Mouse (Mus musculus) midbrain, embryonic 14.5 days (tissue): ENCODE results near the gene Sdc1. TPM values are rescaled to one million over a fixed set of nuclear protein-coding genes. Genes with fewer than 3 reads are reported as not detected.

Experiments
- ATAC-seq: fragments of 200-750 bp; cut with Nextera tagmentation; 2 replicates; pipeline ENCODE4 v1.8.0; 2017; ENCODE audit warnings: moderate number of reproducible peaks, moderate library complexity; ENCODE audit not compliant: low FRiP score, low TSS enrichment
- DNase-seq: peaks from one replicate; pipeline ENCODE4 v3.0.0-alpha.2; 2015
- H3K27ac ChIP-seq: fragments of 300-500 bp; sonication (generic); replicated peaks from 2 replicates; pipeline ENCODE4 v1.5.1; 2014; ENCODE audit warnings: mild to moderate bottlenecking, low read depth, low read length, moderate library complexity
- H3K27me3 ChIP-seq: fragments of 300-500 bp; sonication (generic); 2 replicates; pipeline ENCODE4 v1.6.1; 2014; ENCODE audit warnings: low read length, control low read depth, mixed read lengths; ENCODE audit not compliant: control insufficient read depth, insufficient read depth
- H3K36me3 ChIP-seq: fragments of 300-500 bp; sonication (generic); 2 replicates; pipeline ENCODE4 v1.6.1; 2014; ENCODE audit warnings: low read length, control low read depth; ENCODE audit not compliant: control insufficient read depth, insufficient read depth
- H3K4me1 ChIP-seq: fragments of 300-500 bp; sonication (generic); 2 replicates; pipeline ENCODE4 v1.6.1; 2014; ENCODE audit warnings: mild to moderate bottlenecking, antibody characterized with exemption, low read length, control low read depth; ENCODE audit not compliant: control insufficient read depth, insufficient read depth
- H3K4me2 ChIP-seq: fragments of 300-500 bp; sonication (generic); 2 replicates; pipeline ENCODE4 v1.6.1; 2014; ENCODE audit warnings: mild to moderate bottlenecking, low read length, moderate library complexity
- H3K4me3 ChIP-seq: fragments of 300-500 bp; sonication (generic); replicated peaks from 2 replicates; pipeline ENCODE4 v1.5.1; 2014; ENCODE audit warnings: low read depth, low read length
- H3K9ac ChIP-seq: fragments of 300-500 bp; sonication (generic); replicated peaks from 2 replicates; pipeline ENCODE4 v1.6.1; 2014; ENCODE audit warnings: mild to moderate bottlenecking, low read length, moderate library complexity
- H3K9me3 ChIP-seq: fragments of 300-500 bp; sonication (generic); 2 replicates; pipeline ENCODE4 v1.6.1; 2016; ENCODE audit warnings: low read length, control low read depth, mixed read lengths; ENCODE audit not compliant: control insufficient read depth
- WGBS: fragments of 180-500 bp; shearing (Covaris S2); extraction: QIAGEN DNeasy Blood & Tissue Kit; methylation state at CpG from one replicate; pipeline ENCODE4 v1.1.7; 2014; 5-methylcytosine and 5-hydroxymethylcytosine counted together
- polyA plus RNA-seq: library from polyadenylated mRNA; unstranded; fragments of >200 nt; fragmentation: Nextera tagmentation; extraction: Ambion mirVana; gene quantifications from 2 replicates; pipeline ENCODE4 v1.2.1, GENCODE M21; 2014

Sdc1 gene
- polyA plus RNA-seq, 1 experiment from 2014 or later: 19.2 TPM

GRCm38 (mm10) chr12:8776741-8777140 is 5.6 kb downstream of the Sdc1 start:
- Histone ChIP-seq H3K27me3 (no peaks in the 10 kb centered on the region), H3K36me3 (no peaks in the 10 kb centered on the region), H3K4me1 (peaks cover 7% of the 10 kb centered on the region), H3K27ac (no peak overlapping the region), H3K4me3 (no peak overlapping the region), H3K9ac (no peak overlapping the region), H3K9me3 (no peaks in the 10 kb centered on the region), H3K4me2 (no peak overlapping the region)
- no peak for ATAC-seq
- DNase-seq: no peak
- 94% methylated on average over 3 of the region's 3 CpGs for WGBS

GRCm38 (mm10) chr12:8778106-8778505 is 7.0 kb downstream of the Sdc1 start:
- Histone ChIP-seq H3K27ac (no peak overlapping the region), H3K4me1 (peaks cover 5% of the 10 kb centered on the region), H3K4me2 (no peak overlapping the region), H3K36me3 (no peaks in the 10 kb centered on the region), H3K27me3 (no peaks in the 10 kb centered on the region), H3K9ac (no peak overlapping the region), H3K9me3 (no peaks in the 10 kb centered on the region), H3K4me3 (no peak overlapping the region)
- ATAC-seq (no peak), DNase-seq (no peak)
- 93% methylated on average over 7 of the region's 7 CpGs for WGBS

GRCm38 (mm10) chr12:8779851-8780250 is 8.7 kb downstream of the Sdc1 start:
- no peak for ATAC-seq
- Histone ChIP-seq H3K27me3 (no peaks in the 10 kb centered on the region), H3K4me2 (no peak overlapping the region), H3K36me3 (no peaks in the 10 kb centered on the region), H3K9me3 (no peaks in the 10 kb centered on the region), H3K9ac (no peak overlapping the region), H3K4me3 (no peak overlapping the region), H3K27ac (no peak overlapping the region), H3K4me1 (no peaks in the 10 kb centered on the region)
- WGBS: 83% methylated on average over 4 of the region's 4 CpGs
- DNase-seq: no peak

- ATAC-seq (no peak), DNase-seq (no peak)
- no peaks in the 10 kb centered on the region for H3K36me3 ChIP-seq
- no peaks in the 10 kb centered on the region for H3K4me1 ChIP-seq
- 87% methylated on average over 7 of the region's 7 CpGs for WGBS
- no peaks in the 10 kb centered on the region for H3K27me3 ChIP-seq
- no peak overlapping the region for H3K4me2 ChIP-seq
- no peak overlapping the region for H3K4me3 ChIP-seq
- H3K9ac ChIP-seq: no peak overlapping the region
- no peaks in the 10 kb centered on the region for H3K9me3 ChIP-seq
- no peak overlapping the region for H3K27ac ChIP-seq
These were observed 10.0 kb downstream of the Sdc1 start for GRCm38 (mm10) chr12:8781121-8781520.

GRCm38 (mm10) chr12:8781681-8782378 is 10.7 kb downstream of the Sdc1 start:
- ATAC-seq: no peak

GRCm38 (mm10) chr12:8782565-8782964 is 11.4 kb downstream of the Sdc1 start:
- ATAC-seq (no peak), DNase-seq (no peak)
- H3K27me3 ChIP-seq: no peaks in the 10 kb centered on the region
- no peak overlapping the region for H3K4me3 ChIP-seq
- H3K9ac ChIP-seq: no peak overlapping the region
- no peaks in the 10 kb centered on the region for H3K9me3 ChIP-seq
- H3K36me3 ChIP-seq: no peaks in the 10 kb centered on the region
- WGBS: 81% methylated on average over 3 of the region's 3 CpGs
- H3K4me1 ChIP-seq: no peaks in the 10 kb centered on the region
- no peak overlapping the region for H3K4me2 ChIP-seq
- no peak overlapping the region for H3K27ac ChIP-seq

More at GRCm38 (mm10) chr12:8781681-8782378, 10.7 kb downstream of the Sdc1 start:
- no peaks in the 10 kb centered on the region for H3K36me3 ChIP-seq
- no peaks in the 10 kb centered on the region for H3K27me3 ChIP-seq
- no peak for DNase-seq
- 88% methylated on average over 9 of the region's 9 CpGs for WGBS
- H3K27ac ChIP-seq: no peak overlapping the region
- H3K9ac ChIP-seq: no peak overlapping the region
- no peaks in the 10 kb centered on the region for H3K9me3 ChIP-seq
- H3K4me2 ChIP-seq: no peak overlapping the region
- H3K4me3 ChIP-seq: no peak overlapping the region
- no peaks in the 10 kb centered on the region for H3K4me1 ChIP-seq

GRCm38 (mm10) chr12:8784189-8784588 is 13.1 kb downstream of the Sdc1 start:
- Histone ChIP-seq H3K4me1 (no peaks in the 10 kb centered on the region), H3K9ac (no peak overlapping the region), H3K4me3 (no peak overlapping the region), H3K4me2 (no peak overlapping the region), H3K27me3 (no peaks in the 10 kb centered on the region), H3K9me3 (no peaks in the 10 kb centered on the region), H3K36me3 (no peaks in the 10 kb centered on the region), H3K27ac (no peak overlapping the region)
- DNase-seq (no peak), ATAC-seq (no peak)
- 76% methylated on average over 9 of the region's 9 CpGs for WGBS

- WGBS: 88% methylated on average over 5 of the region's 5 CpGs
- no peak for DNase-seq
- no peak for ATAC-seq
- H3K4me2 ChIP-seq: no peak overlapping the region
- H3K9ac ChIP-seq: no peak overlapping the region
- peaks cover 13% of the 10 kb centered on the region for H3K36me3 ChIP-seq
- H3K27me3 ChIP-seq: no peaks in the 10 kb centered on the region
- H3K9me3 ChIP-seq: no peaks in the 10 kb centered on the region
- no peak overlapping the region for H3K4me3 ChIP-seq
- no peak overlapping the region for H3K27ac ChIP-seq
- no peaks in the 10 kb centered on the region for H3K4me1 ChIP-seq
These were observed 15.4 kb downstream of the Sdc1 start for GRCm38 (mm10) chr12:8786476-8786875.

- ATAC-seq: no peak
- Histone ChIP-seq H3K36me3 (peaks cover 19% of the 10 kb centered on the region), H3K27me3 (no peaks in the 10 kb centered on the region), H3K9me3 (no peaks in the 10 kb centered on the region), H3K4me3 (no peak overlapping the region), H3K27ac (no peak overlapping the region), H3K4me1 (no peaks in the 10 kb centered on the region), H3K4me2 (no peak overlapping the region), H3K9ac (no peak overlapping the region)
- no peak for DNase-seq
- 90% methylated on average over 12 of the region's 12 CpGs for WGBS
These were observed 16.0 kb downstream of the Sdc1 start for GRCm38 (mm10) chr12:8786984-8787730.
